Mouse (Mus musculus) E14TG2a.4 (cell line): ENCODE data around the gene Syt7.

Experiments
- CTCF ChIP-seq: conservative IDR thresholded peaks from 2 replicates; pipeline ENCODE4 v1.5.1; 2014; ENCODE audit warnings: low read length
- NANOG ChIP-seq: IDR thresholded peaks from 2 replicates; pipeline ENCODE4 v1.6.1; 2014; ENCODE audit warnings: borderline replicate concordance, low read length, mixed read lengths
- POU5F1 ChIP-seq: IDR thresholded peaks from 2 replicates; pipeline ENCODE4 v1.6.1; 2014; ENCODE audit warnings: low read length, borderline replicate concordance

GRCm38 (mm10) chr19:10416889-10417288 lies 28.0 kb downstream of the Syt7 start:
- TF ChIP-seq CTCF (no peak), POU5F1 (no peak), NANOG (no peak)
